Mouse (Mus musculus) thymus, adult 2 months (tissue): ENCODE data around the gene Sv2c. TPM values are rescaled to one million over a fixed set of nuclear protein-coding genes. Genes with fewer than 3 reads are reported as not detected.
"Not testable (repeated sequence)": the region's sequence is repeated elsewhere in the genome, so short reads cannot be mapped to it uniquely, and the experiment has no call there.

ENCODE experiments used
- DNase-seq: peaks from one replicate; pipeline ENCODE4 v3.0.0; 2021
- H3K27ac ChIP-seq: fragments of 200-500 bp; 2 replicates; pipeline ENCODE4 v1.5.1; 2012; ENCODE audit warnings: low read length, control low read depth; ENCODE audit not compliant: control insufficient read depth, insufficient read depth
- H3K27me3 ChIP-seq: fragments of 200-500 bp; 2 replicates; pipeline ENCODE4 v1.6.1; 2012; ENCODE audit warnings: mild to moderate bottlenecking, low read length, moderate library complexity, mixed read lengths; ENCODE audit not compliant: control insufficient read depth, insufficient read depth
- H3K36me3 ChIP-seq: fragments of 200-500 bp; 2 replicates; pipeline ENCODE4 v1.6.1; 2012; ENCODE audit warnings: mild to moderate bottlenecking, low read length, moderate library complexity; ENCODE audit not compliant: control insufficient read depth, insufficient read depth
- H3K4me1 ChIP-seq: fragments of 200-500 bp; replicated peaks from 2 replicates; pipeline ENCODE4 v1.6.1; 2012; ENCODE audit warnings: low read length; ENCODE audit not compliant: control insufficient read depth, insufficient read depth
- H3K4me3 ChIP-seq: fragments of 200-500 bp; 2 replicates; pipeline ENCODE4 v1.5.1; 2012; ENCODE audit warnings: mild to moderate bottlenecking, low read length, control low read depth, moderate library complexity; ENCODE audit not compliant: control insufficient read depth, insufficient read depth
- CTCF ChIP-seq: fragments of 200-500 bp; IDR thresholded peaks from 2 replicates; pipeline ENCODE4 v1.5.1; 2012; ENCODE audit warnings: mild to moderate bottlenecking, control low read depth, low read length, moderate library complexity, borderline replicate concordance; ENCODE audit not compliant: control insufficient read depth, poor library complexity, insufficient read depth; ENCODE audit errors: extremely low read depth
- POLR2A ChIP-seq: fragments of 200-500 bp; IDR thresholded peaks from 2 replicates; pipeline ENCODE4 v1.6.1; 2012; ENCODE audit warnings: mild to moderate bottlenecking, low read length, control low read depth, moderate library complexity; ENCODE audit not compliant: control insufficient read depth, poor library complexity, insufficient read depth; ENCODE audit errors: extremely low read depth
- WGBS: fragments of 180-500 bp; shearing (Covaris S2); methylation state at CpG from one replicate; pipeline ENCODE4 v1.1.7; 2018; 5-methylcytosine and 5-hydroxymethylcytosine counted together
- polyA plus RNA-seq: library from polyadenylated mRNA; depleted of rRNA; stranded (reverse); fragments of >200 nt; gene quantifications from 2 replicates; pipeline ENCODE4 v1.2.3, GENCODE M21; 2012

Gene Sv2c
- polyA plus RNA-seq, 1 experiment, result 0.09 TPM

DNA sequence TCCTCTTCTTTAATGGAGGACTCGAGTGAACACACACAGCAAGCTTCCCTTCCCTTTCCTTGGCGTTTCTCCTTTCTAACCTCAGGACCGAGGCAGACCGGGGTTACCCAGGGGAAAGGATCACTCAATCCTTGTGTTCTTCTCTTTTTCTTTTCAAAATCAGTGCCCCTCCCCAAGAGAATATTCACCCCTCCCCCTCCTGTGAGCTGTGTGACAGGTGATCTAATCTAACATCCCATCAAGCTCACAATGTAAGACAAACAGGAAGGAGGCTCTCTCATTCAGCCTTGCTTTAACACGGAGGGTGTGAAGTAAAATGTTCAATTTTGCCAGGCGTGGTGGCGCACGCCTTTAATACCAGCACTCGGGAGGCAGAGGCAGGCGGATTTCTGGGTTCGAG is 158.3 kb downstream of the Sv2c start:
- 74% methylated on average over 11 of the region's 11 CpGs for WGBS

DNA sequence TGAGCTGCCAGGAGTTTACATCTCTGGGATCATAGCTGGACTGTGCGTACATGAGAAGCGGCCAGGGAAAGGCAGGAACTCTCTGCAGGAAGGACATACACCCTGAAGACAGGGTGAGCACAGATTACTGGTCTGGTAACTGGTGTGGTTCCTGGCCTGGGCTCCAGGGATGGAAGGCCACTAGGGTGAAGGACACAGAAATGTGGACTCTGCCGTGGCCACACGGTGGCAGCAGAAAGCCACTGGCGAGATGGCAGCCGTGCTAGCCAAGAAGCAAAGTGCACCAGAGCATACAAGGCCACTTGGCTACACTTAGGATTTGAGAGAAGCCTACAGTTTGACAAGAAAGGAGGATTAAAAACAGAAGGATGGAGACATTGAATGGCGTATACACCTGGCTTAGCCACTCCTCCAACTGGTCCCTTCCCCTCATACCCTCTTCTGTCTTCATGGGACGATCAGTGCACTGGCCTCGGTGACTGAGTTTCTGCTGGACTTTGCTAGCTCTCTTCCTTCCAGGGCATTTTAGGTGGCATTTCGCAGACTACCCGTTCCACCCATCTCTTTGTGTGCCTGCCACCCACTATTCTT is 158.9 kb downstream of the Sv2c start:
- peak; percentile 90; the same call in 1 of the 2 replicates for TF ChIP-seq CTCF
- TF ChIP-seq POLR2A, result no peak
- Histone ChIP-seq H3K4me3 (no peak overlapping the region), H3K4me1 (peaks cover 10% of the 10 kb centered on the region), H3K36me3 (no peaks in the 10 kb centered on the region), H3K27me3 (no peaks in the 10 kb centered on the region), H3K27ac (no peak overlapping the region)
- DNase-seq, result peak; percentile 74
- WGBS, result 58% methylated on average over 11 of the region's 11 CpGs

More for the DNA sequence above, 158.3 kb downstream of the Sv2c start:
- Histone ChIP-seq H3K27me3 (no peaks in the 10 kb centered on the region), H3K4me3 (no peak overlapping the region), H3K36me3 (no peaks in the 10 kb centered on the region), H3K27ac (no peak overlapping the region), H3K4me1 (peaks cover 10% of the 10 kb centered on the region)
- no peak for DNase-seq
- no peak for TF ChIP-seq CTCF

DNA sequence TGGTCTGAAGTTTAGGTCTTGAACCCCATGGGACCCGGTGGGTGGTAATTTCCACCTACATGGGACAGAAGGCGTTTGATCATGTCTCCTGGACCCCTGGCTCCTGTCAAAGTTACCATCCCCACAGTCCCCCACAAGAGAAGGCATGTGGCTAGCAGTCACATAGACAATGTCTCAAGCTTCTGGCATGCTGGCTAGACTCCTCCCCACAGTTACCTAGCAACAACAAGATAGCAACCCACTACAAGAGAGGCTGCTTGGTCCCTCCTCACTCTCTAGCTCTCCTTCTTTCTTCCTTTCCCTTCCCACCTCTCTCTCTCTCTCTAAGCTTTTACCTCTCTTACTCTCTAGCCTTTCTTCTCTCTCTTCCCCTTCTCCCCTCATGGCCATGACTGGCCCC is 164.3 kb downstream of the Sv2c start:
- H3K36me3 ChIP-seq, H3K27me3 ChIP-seq, H3K4me3 ChIP-seq, H3K27ac ChIP-seq, DNase-seq: not testable (repeated sequence)
- H3K4me1 ChIP-seq, result peaks cover 18% of the 10 kb centered on the region
- WGBS, result 100% methylated on average over 2 of the region's 2 CpGs

DNA sequence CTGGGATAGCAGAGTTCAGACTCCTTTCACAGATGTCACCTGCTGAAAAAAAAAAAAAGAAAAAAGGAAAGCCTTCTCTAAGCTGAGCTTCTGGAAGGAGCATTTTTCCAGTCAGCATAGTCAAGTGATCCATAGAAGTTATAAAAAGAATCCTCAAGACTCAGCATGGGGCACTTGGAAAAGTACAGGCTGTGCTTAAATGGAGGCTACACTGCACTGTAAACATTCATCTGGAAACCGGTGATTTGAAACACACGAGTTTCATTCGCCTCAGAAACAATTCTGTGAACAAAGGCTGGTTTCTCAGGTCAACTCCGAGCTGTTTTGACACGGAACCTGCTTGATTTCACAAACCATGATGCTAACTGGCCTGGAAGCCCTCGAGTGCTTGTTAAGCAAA is 165.6 kb downstream of the Sv2c start:
- Histone ChIP-seq H3K27me3 (no peaks in the 10 kb centered on the region), H3K27ac (no peak overlapping the region), H3K36me3 (no peaks in the 10 kb centered on the region), H3K4me1 (peaks cover 23% of the 10 kb centered on the region), H3K4me3 (no peak overlapping the region)
- DNase-seq, result no peak
- 98% methylated on average over 6 of the region's 6 CpGs for WGBS
- TF ChIP-seq CTCF (no peak), POLR2A (no peak)

DNA sequence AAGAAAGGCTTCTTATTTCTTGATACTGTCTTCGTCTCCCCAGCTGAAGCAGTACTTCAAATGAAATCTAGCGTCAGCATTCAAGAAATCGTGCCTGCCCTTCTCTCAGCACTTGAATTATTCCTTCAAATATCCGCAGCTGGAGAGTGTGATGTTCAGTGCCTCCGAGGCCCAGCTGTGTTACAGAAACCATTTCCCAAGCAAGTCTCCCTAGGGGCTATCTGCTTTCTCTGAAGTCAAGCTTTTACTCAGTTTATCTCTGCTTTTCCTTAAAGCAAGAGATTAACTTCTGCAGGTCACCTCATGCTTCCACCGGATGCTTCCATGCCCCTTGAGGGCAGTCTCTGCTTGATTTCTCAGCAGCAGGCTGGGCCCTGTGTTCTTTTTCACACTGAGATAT is 166.8 kb downstream of the Sv2c start:
- TF ChIP-seq CTCF (no peak), POLR2A (no peak)
- Histone ChIP-seq H3K4me3 (no peak overlapping the region), H3K36me3 (no peaks in the 10 kb centered on the region), H3K4me1 (peaks cover 31% of the 10 kb centered on the region), H3K27ac (no peak overlapping the region), H3K27me3 (no peaks in the 10 kb centered on the region)
- 97% methylated on average over 6 of the region's 6 CpGs for WGBS
- no peak for DNase-seq

DNA sequence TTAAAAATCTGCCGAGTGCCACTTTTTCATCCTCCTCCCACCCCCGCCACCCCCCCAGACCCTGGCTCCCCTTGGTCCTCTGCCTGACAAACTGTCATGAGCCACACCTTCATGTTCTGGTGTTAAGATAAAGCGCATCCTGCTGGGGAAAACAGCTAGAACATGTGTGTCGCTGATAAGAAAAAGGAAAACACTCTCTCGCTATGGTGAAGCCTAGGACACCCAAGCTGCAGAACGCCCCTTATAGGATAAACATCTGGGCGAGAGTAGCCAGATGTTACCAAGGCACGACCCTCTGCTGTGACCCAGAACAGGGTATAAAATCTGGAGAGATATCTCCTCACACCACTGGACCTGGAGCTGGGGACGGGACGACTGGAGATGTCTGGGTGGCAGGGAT is 167.2 kb downstream of the Sv2c start:
- Histone ChIP-seq H3K27me3 (no peaks in the 10 kb centered on the region), H3K4me3 (no peak overlapping the region), H3K27ac (no peak overlapping the region; the same call in 1 of the 2 replicates), H3K36me3 (no peaks in the 10 kb centered on the region), H3K4me1 (peaks cover 33% of the 10 kb centered on the region)
- WGBS, result 83% methylated on average over 10 of the region's 10 CpGs
- DNase-seq, result no peak
- no peak for TF ChIP-seq POLR2A
- no peak for TF ChIP-seq CTCF

DNA sequence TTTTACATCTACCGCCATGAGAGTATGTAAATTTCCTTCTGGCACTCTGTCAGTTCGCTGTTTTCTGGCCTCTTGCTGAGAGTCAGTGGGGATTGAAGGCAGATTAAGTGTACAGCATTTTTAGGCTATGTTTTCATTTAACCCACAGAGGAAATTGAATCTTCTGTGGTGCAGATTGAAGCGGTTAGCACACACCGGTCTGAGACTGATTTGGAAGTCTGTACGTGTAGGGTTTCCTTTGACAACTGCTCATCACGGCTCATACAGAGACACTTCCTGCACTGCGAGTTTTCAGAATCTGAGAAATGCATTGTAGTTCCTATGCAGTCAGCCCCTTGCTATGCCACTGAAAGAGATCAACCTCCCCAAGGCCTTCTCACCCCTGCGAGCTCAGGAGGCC is 168.2 kb downstream of the Sv2c start:
- WGBS, result 5% methylated on average over 8 of the region's 8 CpGs
- H3K36me3 ChIP-seq, result no peaks in the 10 kb centered on the region
- H3K4me1 ChIP-seq, result peaks cover 42% of the 10 kb centered on the region
- no peak overlapping the region for H3K4me3 ChIP-seq
- DNase-seq, result peak; percentile 43
- H3K27me3 ChIP-seq, result no peaks in the 10 kb centered on the region
- TF ChIP-seq POLR2A (no peak), CTCF (no peak)
- H3K27ac ChIP-seq, result peak overlapping the region; percentile 65
